Mouse (Mus musculus) midbrain, embryonic 14.5 days (tissue): ENCODE measurements around the gene Tmem150c. TPM values are rescaled to one million over a fixed set of nuclear protein-coding genes. Genes with fewer than 3 reads are reported as not detected.

Experiments
- ATAC-seq: fragments of 200-750 bp; cut with Nextera tagmentation; 2 replicates; pipeline ENCODE4 v1.8.0; 2017; ENCODE audit warnings: moderate number of reproducible peaks, moderate library complexity; ENCODE audit not compliant: low FRiP score, low TSS enrichment
- DNase-seq: peaks from one replicate; pipeline ENCODE4 v3.0.0-alpha.2; 2015
- H3K27ac ChIP-seq: fragments of 300-500 bp; sonication (generic); replicated peaks from 2 replicates; pipeline ENCODE4 v1.5.1; 2014; ENCODE audit warnings: mild to moderate bottlenecking, low read depth, low read length, moderate library complexity
- H3K27me3 ChIP-seq: fragments of 300-500 bp; sonication (generic); 2 replicates; pipeline ENCODE4 v1.6.1; 2014; ENCODE audit warnings: low read length, control low read depth, mixed read lengths; ENCODE audit not compliant: control insufficient read depth, insufficient read depth
- H3K36me3 ChIP-seq: fragments of 300-500 bp; sonication (generic); 2 replicates; pipeline ENCODE4 v1.6.1; 2014; ENCODE audit warnings: low read length, control low read depth; ENCODE audit not compliant: control insufficient read depth, insufficient read depth
- H3K4me1 ChIP-seq: fragments of 300-500 bp; sonication (generic); 2 replicates; pipeline ENCODE4 v1.6.1; 2014; ENCODE audit warnings: mild to moderate bottlenecking, antibody characterized with exemption, low read length, control low read depth; ENCODE audit not compliant: control insufficient read depth, insufficient read depth
- H3K4me2 ChIP-seq: fragments of 300-500 bp; sonication (generic); 2 replicates; pipeline ENCODE4 v1.6.1; 2014; ENCODE audit warnings: mild to moderate bottlenecking, low read length, moderate library complexity
- H3K4me3 ChIP-seq: fragments of 300-500 bp; sonication (generic); replicated peaks from 2 replicates; pipeline ENCODE4 v1.5.1; 2014; ENCODE audit warnings: low read depth, low read length
- H3K9ac ChIP-seq: fragments of 300-500 bp; sonication (generic); replicated peaks from 2 replicates; pipeline ENCODE4 v1.6.1; 2014; ENCODE audit warnings: mild to moderate bottlenecking, low read length, moderate library complexity
- H3K9me3 ChIP-seq: fragments of 300-500 bp; sonication (generic); 2 replicates; pipeline ENCODE4 v1.6.1; 2016; ENCODE audit warnings: low read length, control low read depth, mixed read lengths; ENCODE audit not compliant: control insufficient read depth
- WGBS: fragments of 180-500 bp; shearing (Covaris S2); extraction: QIAGEN DNeasy Blood & Tissue Kit; methylation state at CpG from one replicate; pipeline ENCODE4 v1.1.7; 2014; 5-methylcytosine and 5-hydroxymethylcytosine counted together
- polyA plus RNA-seq: library from polyadenylated mRNA; unstranded; fragments of >200 nt; fragmentation: Nextera tagmentation; extraction: Ambion mirVana; gene quantifications from 2 replicates; pipeline ENCODE4 v1.2.1, GENCODE M21; 2014

The Tmem150c gene
- polyA plus RNA-seq, 1 experiment from 2014 or later = 20.0 TPM

GRCm38 (mm10) chr5:100079931-100080275 lies 79.7 kb downstream of the Tmem150c start:
- Histone ChIP-seq H3K4me1 (0 out of 2 replicates have a peak, but pooled peaks cover 5% of the 10 kb centered on the region), H3K27ac (no peak overlapping the region), H3K27me3 (no peaks in the 10 kb centered on the region), H3K9me3 (no peaks in the 10 kb centered on the region), H3K4me2 (peak overlapping the region; percentile 48; the same call in 1 of the 2 replicates), H3K9ac (no peak overlapping the region), H3K4me3 (no peak overlapping the region), H3K36me3 (no peaks in the 10 kb centered on the region)
- WGBS = 75% methylated on average over 8 of the region's 8 CpGs
- DNase-seq (no peak), ATAC-seq (no peak)

GRCm38 (mm10) chr5:100079040-100079930 lies 80.3 kb downstream of the Tmem150c start:
- Histone ChIP-seq H3K27ac (no peak overlapping the region), H3K4me2 (peak overlapping the region; percentile 48), H3K36me3 (no peaks in the 10 kb centered on the region), H3K27me3 (no peaks in the 10 kb centered on the region), H3K4me3 (peak overlapping the region; percentile 25), H3K4me1 (0 out of 2 replicates have a peak, but pooled peaks cover 5% of the 10 kb centered on the region), H3K9ac (peak overlapping the region; percentile 43), H3K9me3 (no peaks in the 10 kb centered on the region)
- ATAC-seq (peak; percentile 35; the same call in 1 of the 2 replicates), DNase-seq (peak; percentile 49)
- WGBS = 31% methylated on average over 36 of the region's 36 CpGs

- H3K9ac ChIP-seq = no peak overlapping the region
- 0 out of 2 replicates have a peak, but pooled peaks cover 5% of the 10 kb centered on the region for H3K4me1 ChIP-seq
- no peaks in the 10 kb centered on the region for H3K27me3 ChIP-seq
- no peak for ATAC-seq
- H3K4me3 ChIP-seq = no peak overlapping the region
- H3K9me3 ChIP-seq = no peaks in the 10 kb centered on the region
- peaks cover 13% of the 10 kb centered on the region for H3K36me3 ChIP-seq
- peak; percentile 61 for DNase-seq
- H3K4me2 ChIP-seq = no peak overlapping the region
- no peak overlapping the region for H3K27ac ChIP-seq
- 59% methylated on average over 4 of the region's 4 CpGs for WGBS
Observed at GRCm38 (mm10) chr5:100074571-100074970, 85.0 kb downstream of the Tmem150c start.

- peak; percentile 46 for DNase-seq
- Histone ChIP-seq H3K4me1 (no peaks in the 10 kb centered on the region), H3K4me3 (no peak overlapping the region), H3K27me3 (no peaks in the 10 kb centered on the region), H3K4me2 (no peak overlapping the region), H3K9ac (no peak overlapping the region), H3K27ac (no peak overlapping the region), H3K36me3 (peaks cover 26% of the 10 kb centered on the region), H3K9me3 (no peaks in the 10 kb centered on the region)
- WGBS = 38% methylated on average over 9 of the region's 9 CpGs
- ATAC-seq = no peak
Observed at GRCm38 (mm10) chr5:100072557-100072956, 87.1 kb downstream of the Tmem150c start.

- Histone ChIP-seq H3K27me3 (no peaks in the 10 kb centered on the region), H3K4me3 (no peak overlapping the region), H3K36me3 (peaks cover 34% of the 10 kb centered on the region), H3K9ac (no peak overlapping the region), H3K9me3 (no peaks in the 10 kb centered on the region), H3K4me2 (no peak overlapping the region), H3K27ac (no peak overlapping the region), H3K4me1 (no peaks in the 10 kb centered on the region)
- 91% methylated on average over 5 of the region's 5 CpGs for WGBS
- DNase-seq = no peak
- ATAC-seq = no peak
Observed at GRCm38 (mm10) chr5:100071541-100071940, 88.1 kb downstream of the Tmem150c start.

GRCm38 (mm10) chr5:100070255-100070654 lies 89.4 kb downstream of the Tmem150c start:
- Histone ChIP-seq H3K27me3 (no peaks in the 10 kb centered on the region), H3K9me3 (no peaks in the 10 kb centered on the region), H3K4me2 (no peak overlapping the region), H3K9ac (no peak overlapping the region), H3K4me3 (no peak overlapping the region), H3K4me1 (no peaks in the 10 kb centered on the region), H3K36me3 (peaks cover 40% of the 10 kb centered on the region), H3K27ac (no peak overlapping the region)
- ATAC-seq = peak; percentile 64; the same call in 1 of the 2 replicates
- peak; percentile 89 for DNase-seq
- 33% methylated on average over 3 of the region's 3 CpGs for whole genome bisulfite sequencing

GRCm38 (mm10) chr5:100069526-100069925 lies 90.1 kb downstream of the Tmem150c start:
- Histone ChIP-seq H3K9ac (no peak overlapping the region), H3K27ac (no peak overlapping the region), H3K4me3 (no peak overlapping the region), H3K9me3 (no peaks in the 10 kb centered on the region), H3K27me3 (no peaks in the 10 kb centered on the region), H3K36me3 (peaks cover 47% of the 10 kb centered on the region), H3K4me1 (no peaks in the 10 kb centered on the region), H3K4me2 (no peak overlapping the region)
- ATAC-seq (no peak), DNase-seq (no peak)
- WGBS = 98% methylated on average over 2 of the region's 2 CpGs

GRCm38 (mm10) chr5:100067579-100067978 lies 92.0 kb downstream of the Tmem150c start:
- H3K4me3 ChIP-seq = no peak overlapping the region
- H3K27me3 ChIP-seq = no peaks in the 10 kb centered on the region
- DNase-seq (no peak), ATAC-seq (no peak)
- H3K9me3 ChIP-seq = no peaks in the 10 kb centered on the region
- no peak overlapping the region for H3K4me2 ChIP-seq
- peaks cover 56% of the 10 kb centered on the region for H3K36me3 ChIP-seq
- no peak overlapping the region for H3K27ac ChIP-seq
- WGBS = 95% methylated on average over 16 of the region's 16 CpGs
- no peak overlapping the region for H3K9ac ChIP-seq
- no peaks in the 10 kb centered on the region for H3K4me1 ChIP-seq

- DNase-seq = no peak
- Histone ChIP-seq H3K4me2 (no peak overlapping the region), H3K9ac (no peak overlapping the region), H3K4me1 (no peaks in the 10 kb centered on the region), H3K4me3 (no peak overlapping the region), H3K27ac (no peak overlapping the region), H3K27me3 (no peaks in the 10 kb centered on the region), H3K36me3 (peaks cover 60% of the 10 kb centered on the region), H3K9me3 (no peaks in the 10 kb centered on the region)
- 97% methylated on average over 14 of the region's 14 CpGs for WGBS
- no peak for ATAC-seq
Observed at GRCm38 (mm10) chr5:100060876-100061275, 98.7 kb downstream of the Tmem150c start.
